Mouse (Mus musculus) embryonic facial prominence, embryonic 12.5 days (tissue): Measurements from ENCODE around the gene Tdrd12. TPM values are rescaled to one million over a fixed set of nuclear protein-coding genes. Genes with fewer than 3 reads are reported as not detected.

Experiments used
- ATAC-seq: fragments of 200-750 bp; cut with Nextera tagmentation; 2 replicates; pipeline ENCODE4 v1.8.0; 2017; ENCODE audit not compliant: insufficient number of reproducible peaks, insufficient read depth, low FRiP score, low TSS enrichment
- H3K27ac ChIP-seq: fragments of 300-500 bp; sonication (generic); 2 replicates; pipeline ENCODE4 v1.5.1; 2016; ENCODE audit warnings: mild to moderate bottlenecking
- H3K27me3 ChIP-seq: fragments of 300-500 bp; sonication (generic); 2 replicates; pipeline ENCODE4 v1.6.1; 2016; ENCODE audit warnings: mild to moderate bottlenecking, moderate library complexity
- H3K36me3 ChIP-seq: fragments of 300-500 bp; sonication (generic); 2 replicates; pipeline ENCODE4 v1.6.1; 2016; ENCODE audit warnings: mild to moderate bottlenecking
- H3K4me1 ChIP-seq: fragments of 300-500 bp; sonication (generic); 2 replicates; pipeline ENCODE4 v1.6.1; 2016
- H3K4me2 ChIP-seq: fragments of 300-500 bp; sonication (generic); replicated peaks from 2 replicates; pipeline ENCODE4 v1.6.1; 2016; ENCODE audit warnings: mild to moderate bottlenecking, moderate library complexity
- H3K4me3 ChIP-seq: fragments of 300-500 bp; sonication (generic); 2 replicates; pipeline ENCODE4 v1.5.1; 2016; ENCODE audit warnings: mild to moderate bottlenecking
- H3K9ac ChIP-seq: fragments of 300-500 bp; sonication (generic); 2 replicates; pipeline ENCODE4 v1.6.1; 2016; ENCODE audit warnings: mild to moderate bottlenecking, moderate library complexity
- H3K9me3 ChIP-seq: fragments of 300-500 bp; sonication (generic); 2 replicates; pipeline ENCODE4 v1.6.1; 2016; ENCODE audit warnings: mild to moderate bottlenecking, moderate library complexity
- WGBS: fragments of 180-500 bp; shearing (Covaris S2); methylation state at CpG from one replicate; pipeline ENCODE4 v1.1.7; 2016; 5-methylcytosine and 5-hydroxymethylcytosine counted together
- polyA plus RNA-seq: library from polyadenylated mRNA; unstranded; fragments of >200 nt; fragmentation: Nextera tagmentation; extraction: Ambion mirVana; gene quantifications from 2 replicates; pipeline ENCODE4 v1.2.1, GENCODE M21; 2016

Gene Tdrd12
- polyA plus RNA-seq, 1 experiment from 2014 or later, result 0.22 TPM

DNA sequence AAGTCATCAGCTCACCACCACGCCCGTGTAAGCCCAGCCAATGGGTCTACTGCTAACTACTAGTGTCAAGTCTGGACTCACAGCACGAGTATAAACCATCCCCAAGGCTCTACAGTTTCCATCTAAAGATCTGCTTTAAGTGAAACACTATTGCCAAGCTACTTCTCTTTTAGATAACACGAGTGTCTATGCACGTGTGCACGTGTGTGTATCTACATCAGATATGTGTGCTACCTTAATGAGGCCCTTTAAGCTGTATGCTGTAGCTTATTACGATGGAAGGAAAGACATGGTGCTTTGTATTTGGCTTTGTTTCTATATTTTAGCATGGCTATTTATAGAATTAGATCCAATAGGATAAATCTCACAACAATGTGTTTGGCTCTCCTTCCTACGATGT lies 51.0 kb downstream of the Tdrd12 start:
- Histone ChIP-seq H3K36me3 (no peaks in the 10 kb centered on the region), H3K27me3 (no peaks in the 10 kb centered on the region), H3K4me2 (no peak overlapping the region), H3K4me3 (no peak overlapping the region), H3K9ac (no peak overlapping the region), H3K9me3 (no peaks in the 10 kb centered on the region), H3K27ac (no peak overlapping the region), H3K4me1 (no peaks in the 10 kb centered on the region)
- ATAC-seq, result no peak
- 88% methylated on average over 8 of the region's 8 CpGs for WGBS

- H3K4me2 ChIP-seq, result no peak overlapping the region
- no peak overlapping the region for H3K27ac ChIP-seq
- ATAC-seq, result no peak
- WGBS, result 77% methylated on average over 2 of the region's 2 CpGs
- no peak overlapping the region for H3K9ac ChIP-seq
- no peaks in the 10 kb centered on the region for H3K27me3 ChIP-seq
- H3K4me1 ChIP-seq, result no peaks in the 10 kb centered on the region
- no peaks in the 10 kb centered on the region for H3K36me3 ChIP-seq
- no peak overlapping the region for H3K4me3 ChIP-seq
- no peaks in the 10 kb centered on the region for H3K9me3 ChIP-seq
Measured at GRCm38 (mm10) chr7:35485126-35485525, 52.4 kb downstream of the Tdrd12 start.

DNA sequence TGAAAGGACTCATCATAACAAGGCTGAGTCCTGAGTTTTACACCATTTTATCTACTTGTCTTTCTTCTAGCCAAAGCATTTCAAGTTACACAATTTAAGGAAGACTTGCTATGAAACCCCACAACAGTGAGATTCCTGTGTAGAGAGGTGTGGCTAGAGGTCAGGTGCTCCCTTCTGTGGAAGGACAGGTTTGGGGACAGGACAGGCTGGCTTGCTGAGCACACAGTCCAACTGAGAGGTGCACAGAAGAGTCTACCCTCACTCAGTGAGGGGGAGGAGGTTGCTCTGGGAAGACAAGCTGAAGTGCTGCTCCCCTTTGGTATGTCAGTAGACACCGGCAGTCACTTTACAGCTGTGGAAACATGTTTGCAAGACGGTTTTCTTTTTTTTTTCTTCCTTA lies 61.1 kb downstream of the Tdrd12 start:
- Histone ChIP-seq H3K4me1 (no peaks in the 10 kb centered on the region), H3K9me3 (no peaks in the 10 kb centered on the region), H3K4me2 (no peak overlapping the region), H3K9ac (no peak overlapping the region), H3K27ac (no peak overlapping the region), H3K36me3 (no peaks in the 10 kb centered on the region), H3K27me3 (no peaks in the 10 kb centered on the region), H3K4me3 (no peak overlapping the region)
- WGBS, result 85% methylated on average over 2 of the region's 2 CpGs
- ATAC-seq, result no peak

GRCm38 (mm10) chr7:35470794-35471193 lies 66.8 kb downstream of the Tdrd12 start:
- no peak overlapping the region for H3K9ac ChIP-seq
- WGBS, result 51% methylated on average over 4 of the region's 4 CpGs
- H3K36me3 ChIP-seq, result no peaks in the 10 kb centered on the region
- no peak overlapping the region for H3K4me2 ChIP-seq
- no peak overlapping the region for H3K27ac ChIP-seq
- ATAC-seq, result no peak
- no peak overlapping the region for H3K4me3 ChIP-seq
- no peaks in the 10 kb centered on the region for H3K4me1 ChIP-seq
- H3K27me3 ChIP-seq, result no peaks in the 10 kb centered on the region
- H3K9me3 ChIP-seq, result no peaks in the 10 kb centered on the region

DNA sequence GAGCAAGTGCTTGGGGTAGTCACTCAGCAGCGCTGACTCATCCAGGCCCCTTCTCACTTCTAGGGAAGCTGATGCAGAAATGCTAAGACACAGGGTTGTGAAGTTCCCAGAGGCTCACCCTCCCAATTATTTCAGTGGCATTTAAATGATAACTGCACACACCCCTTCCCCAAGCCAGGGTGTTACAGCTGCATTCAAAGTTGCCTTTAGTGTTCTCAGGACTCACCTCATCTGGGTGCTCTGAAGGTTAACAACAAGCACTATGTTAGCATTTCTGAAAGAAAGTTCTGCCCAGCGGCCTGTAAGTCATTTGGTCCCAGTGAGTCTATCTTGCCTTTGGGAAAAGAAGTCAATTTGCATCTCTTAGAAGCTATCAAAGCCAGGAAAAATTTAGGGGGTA lies 69.7 kb downstream of the Tdrd12 start:
- no peak for ATAC-seq

DNA sequence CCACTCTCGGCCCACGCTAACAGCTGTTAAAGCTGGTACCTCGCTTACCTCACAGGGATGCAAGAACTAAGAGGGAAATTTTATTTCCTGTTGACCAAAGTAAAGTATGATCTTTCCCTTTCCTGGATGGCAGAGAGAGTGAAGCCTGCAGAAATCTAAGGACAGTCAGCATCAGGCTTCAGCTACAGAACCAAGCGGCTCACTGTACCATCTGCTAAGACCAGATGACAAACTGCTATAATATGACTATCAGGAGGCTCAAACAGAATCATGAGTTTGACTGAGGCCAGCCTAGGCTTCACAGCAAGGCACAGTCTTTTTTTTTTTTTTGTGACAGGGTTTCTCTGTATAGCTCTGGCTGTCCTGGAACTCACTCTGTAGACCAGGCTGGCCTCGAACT lies 72.5 kb downstream of the Tdrd12 start:
- WGBS, result 89% methylated on average over 5 of the region's 5 CpGs
- no peaks in the 10 kb centered on the region for H3K27me3 ChIP-seq
- H3K4me2 ChIP-seq, result no peak overlapping the region
- no peak overlapping the region for H3K9ac ChIP-seq
- no peak overlapping the region for H3K4me3 ChIP-seq
- no peaks in the 10 kb centered on the region for H3K36me3 ChIP-seq
- ATAC-seq, result no peak
- no peaks in the 10 kb centered on the region for H3K4me1 ChIP-seq
- H3K9me3 ChIP-seq, result no peaks in the 10 kb centered on the region
- H3K27ac ChIP-seq, result no peak overlapping the region

More for the DNA sequence above, 69.7 kb downstream of the Tdrd12 start:
- H3K27me3 ChIP-seq, result no peaks in the 10 kb centered on the region
- no peak overlapping the region for H3K4me2 ChIP-seq
- H3K9me3 ChIP-seq, result no peaks in the 10 kb centered on the region
- WGBS, result 67% methylated on average over 2 of the region's 2 CpGs
- no peak overlapping the region for H3K4me3 ChIP-seq
- no peaks in the 10 kb centered on the region for H3K36me3 ChIP-seq
- no peak overlapping the region for H3K27ac ChIP-seq
- no peaks in the 10 kb centered on the region for H3K4me1 ChIP-seq
- no peak overlapping the region for H3K9ac ChIP-seq

DNA sequence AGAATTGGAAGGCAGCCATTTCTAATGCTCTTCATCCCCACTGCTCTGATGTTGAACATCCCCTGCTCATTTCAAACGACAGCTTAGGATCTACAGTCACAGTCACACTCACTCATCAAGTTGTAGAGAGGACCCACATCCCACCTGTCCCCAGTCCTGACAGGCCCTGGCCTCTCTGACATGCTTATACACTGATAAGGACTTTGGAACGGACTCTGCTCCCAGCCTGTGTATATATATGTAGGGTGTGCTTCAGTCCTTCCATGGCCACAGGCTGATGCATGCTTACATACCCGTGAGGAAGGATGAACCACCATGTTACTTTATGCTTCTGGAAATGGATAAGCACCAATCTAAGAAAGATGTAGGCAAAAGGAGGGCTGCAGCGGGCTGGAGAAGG lies 76.6 kb downstream of the Tdrd12 start:
- Histone ChIP-seq H3K27ac (no peak overlapping the region), H3K4me1 (no peaks in the 10 kb centered on the region), H3K9ac (no peak overlapping the region), H3K36me3 (no peaks in the 10 kb centered on the region), H3K9me3 (no peaks in the 10 kb centered on the region), H3K27me3 (no peaks in the 10 kb centered on the region), H3K4me3 (no peak overlapping the region), H3K4me2 (no peak overlapping the region)
- ATAC-seq, result no peak
- WGBS, result 91% methylated on average over 4 of the region's 4 CpGs

DNA sequence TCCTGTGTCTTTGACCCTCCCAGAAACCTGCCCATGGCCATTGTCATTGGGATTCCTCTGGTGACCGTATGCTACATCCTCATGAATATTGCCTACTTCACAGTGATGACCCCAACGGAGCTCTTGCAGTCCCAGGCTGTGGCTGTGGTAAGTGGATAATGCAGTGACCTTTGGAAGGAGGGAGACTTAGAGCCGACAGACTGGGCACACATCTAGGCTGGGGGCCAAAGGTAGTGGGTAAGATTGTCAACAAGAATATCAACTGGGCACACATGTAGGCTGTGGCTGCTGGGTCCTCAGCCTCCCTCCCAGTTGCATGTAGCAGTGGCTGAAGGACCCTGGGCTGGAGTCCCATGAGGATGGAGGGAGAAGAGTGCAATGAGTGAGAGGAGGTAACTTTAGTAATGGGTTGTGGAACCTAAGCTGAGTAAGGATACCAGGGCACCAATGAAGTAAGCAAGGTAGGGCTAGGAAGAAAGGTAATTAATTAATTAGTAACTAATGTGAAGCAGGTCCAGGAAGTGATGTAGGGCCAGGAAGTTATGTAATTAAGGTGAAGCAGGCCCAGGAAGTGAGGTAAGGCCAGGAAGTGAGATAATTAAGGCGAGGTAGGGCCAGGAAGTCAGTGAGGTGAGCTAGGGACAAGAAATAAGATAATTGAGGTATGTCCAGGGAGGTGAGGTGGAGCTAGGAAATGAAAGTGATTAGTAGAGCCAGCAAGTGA lies 81.3 kb downstream of the Tdrd12 start:
- no peak overlapping the region for H3K27ac ChIP-seq
- no peak overlapping the region for H3K9ac ChIP-seq
- 77% methylated on average over 4 of the region's 4 CpGs for WGBS
- H3K4me1 ChIP-seq, result no peaks in the 10 kb centered on the region
- no peak overlapping the region for H3K4me3 ChIP-seq
- H3K36me3 ChIP-seq, result no peaks in the 10 kb centered on the region
- no peaks in the 10 kb centered on the region for H3K9me3 ChIP-seq
- no peaks in the 10 kb centered on the region for H3K27me3 ChIP-seq
- H3K4me2 ChIP-seq, result no peak overlapping the region
- no peak for ATAC-seq

DNA sequence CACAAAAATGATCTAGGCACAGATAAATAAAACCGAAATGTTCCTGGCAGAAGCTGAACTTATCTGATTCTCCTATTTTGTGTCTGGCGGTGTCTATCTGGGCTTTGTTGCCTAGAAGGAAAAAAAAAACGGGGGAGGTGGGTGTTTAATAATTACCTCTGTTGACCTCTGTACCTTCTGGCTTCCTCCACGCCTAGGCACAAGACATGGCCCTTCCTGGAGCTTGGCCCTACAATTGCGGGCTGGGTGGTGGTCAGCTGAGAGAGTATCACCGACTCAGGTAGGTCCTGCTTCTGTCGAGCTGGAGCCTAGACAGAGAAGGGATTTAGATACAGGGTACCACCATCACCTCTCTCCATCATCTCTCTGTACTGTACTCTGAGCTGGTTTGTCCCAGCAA lies 88.7 kb downstream of the Tdrd12 start:
- Histone ChIP-seq H3K4me2 (no peak overlapping the region), H3K4me1 (peaks cover 6% of the 10 kb centered on the region; the same call in 1 of the 2 replicates), H3K9me3 (no peaks in the 10 kb centered on the region), H3K4me3 (no peak overlapping the region), H3K27me3 (no peaks in the 10 kb centered on the region), H3K36me3 (no peaks in the 10 kb centered on the region), H3K27ac (no peak overlapping the region), H3K9ac (no peak overlapping the region)
- no peak for ATAC-seq
- WGBS, result 62% methylated on average over 7 of the region's 7 CpGs

GRCm38 (mm10) chr7:35447996-35448846 lies 89.3 kb downstream of the Tdrd12 start, which contains the start of gene Slc7a9:
Slc7a9 (plus strand) TSS chr7:35448796.
- H3K4me3 ChIP-seq, result no peak within 1 kb of the TSS
- H3K9me3 ChIP-seq, result no peaks in the 10 kb centered on the region
- H3K4me1 ChIP-seq, result peaks cover 6% of the 10 kb centered on the region; the same call in 1 of the 2 replicates
- H3K27ac ChIP-seq, result no peak within 1 kb of the TSS
- no peak for ATAC-seq
- no peaks in the 10 kb centered on the region for H3K36me3 ChIP-seq
- no peak within 1 kb of the TSS for H3K4me2 ChIP-seq
- H3K9ac ChIP-seq, result no peak within 1 kb of the TSS
- WGBS, result 20% methylated on average over 15 of the region's 15 CpGs
- H3K27me3 ChIP-seq, result no peaks in the 10 kb centered on the region

GRCm38 (mm10) chr7:35447501-35447900 lies 90.0 kb downstream of the Tdrd12 start:
- Histone ChIP-seq H3K4me1 (peaks cover 6% of the 10 kb centered on the region; the same call in 1 of the 2 replicates), H3K27ac (no peak overlapping the region), H3K9ac (no peak overlapping the region), H3K27me3 (no peaks in the 10 kb centered on the region), H3K4me2 (no peak overlapping the region), H3K36me3 (no peaks in the 10 kb centered on the region), H3K4me3 (no peak overlapping the region), H3K9me3 (no peaks in the 10 kb centered on the region)
- 22% methylated on average over 4 of the region's 4 CpGs for WGBS
- ATAC-seq, result no peak

DNA sequence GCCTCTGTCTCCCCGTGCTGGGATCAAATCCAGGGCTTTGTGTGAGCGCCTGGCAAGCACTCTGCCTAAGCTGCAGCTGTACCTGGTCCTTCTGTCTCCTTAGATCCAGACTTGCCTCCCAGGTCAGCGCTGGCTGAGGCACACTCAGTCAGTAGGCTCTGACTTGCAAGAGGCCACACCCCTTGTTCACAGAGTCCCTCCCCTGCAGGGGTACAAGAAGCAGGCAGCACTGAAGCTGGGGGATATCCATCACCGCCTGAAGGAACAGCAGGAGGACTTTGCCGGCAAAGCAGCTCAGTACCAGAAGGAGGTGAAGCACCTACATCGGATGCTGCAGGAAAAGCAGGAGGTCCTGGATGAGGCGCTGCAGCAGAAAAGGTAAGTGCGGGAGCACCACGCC lies 102.3 kb downstream of the Tdrd12 start:
- Histone ChIP-seq H3K36me3 (peaks cover 72% of the 10 kb centered on the region), H3K9ac (no peak overlapping the region), H3K4me2 (no peak overlapping the region), H3K4me1 (no peaks in the 10 kb centered on the region), H3K9me3 (no peaks in the 10 kb centered on the region), H3K4me3 (no peak overlapping the region), H3K27ac (no peak overlapping the region), H3K27me3 (no peaks in the 10 kb centered on the region)
- 82% methylated on average over 9 of the region's 9 CpGs for WGBS
- ATAC-seq, result no peak
